12 mouse cellular contexts compared by ENCODE assay signal in genomic region chr14:120289528-120289927, GRCm38 (mm10). TPM values are rescaled to one million over a fixed set of nuclear protein-coding genes. Genes with fewer than 3 reads are reported as not detected.
A peak's percentile ranks its signal among the peaks of the same experiment; 100 is the strongest.
DNase-seq lines count a peak whose midpoint lies in the region; ATAC-seq and TF ChIP-seq lines count a peak whose summit lies in the region.
"Had no signal": no experiment of that assay in that cellular context is flagged by ENCODE, and none has a peak within 500 bp of the region (broad histone marks: within the 10 kb centered on the region; RNA-seq: fewer than 3 reads in every experiment).

No protein-coding gene starts in this region.

- no peak for DNase-seq in heart, embryonic 10.5 days (ENCODE audit: low spot score)
- DNase-seq in heart, postnatal 36 days, result no peak
- peak; percentile 13 for DNase-seq in lung, adult 2 months
- no peak for DNase-seq in lung, postnatal 36 days
- DNase-seq in embryonic facial prominence, embryonic 11.5 days (ENCODE audit: low spot score), result no peak
- no peak for DNase-seq in embryo, embryonic 9.5 days (ENCODE audit: extremely low spot score)
- DNase-seq: gastrocnemius, postnatal 14 days; thymus, postnatal 14 days had no signal

- no peak for TF ChIP-seq POLR2A in lung, adult 2 months (IDR thresholded peaks at IDR 0.05; ENCODE audit: borderline replicate concordance, extremely low read depth, low read depth, low read length)

- H3K4me1 ChIP-seq in heart, embryonic 10.5 days, result peaks cover 87% of the 10 kb centered on the region
- H3K4me1 ChIP-seq in lung, adult 2 months (ENCODE audit: control insufficient read depth, insufficient read depth, low read length), result peaks cover 48% of the 10 kb centered on the region
- H3K4me1 ChIP-seq in embryonic facial prominence, embryonic 11.5 days (ENCODE audit: control insufficient read depth, insufficient read depth, low read length), result peaks cover 13% of the 10 kb centered on the region
- H3K4me1 ChIP-seq in limb, embryonic 15.5 days, result peaks cover 80% of the 10 kb centered on the region
- H3K4me1 ChIP-seq in hindbrain, embryonic 16.5 days (ENCODE audit: control insufficient read depth, insufficient read depth, low read depth, low read length), result no peaks in the 10 kb centered on the region; the same call in 1 of the 2 replicates

- H3K27ac ChIP-seq in heart, embryonic 10.5 days, result peak overlapping the region; percentile 84
- H3K27ac ChIP-seq in embryonic facial prominence, embryonic 11.5 days (replicated peaks; ENCODE audit: low read depth, low read length), result 0 out of 2 replicates have a peak overlapping the region, but pooled peaks have one; percentile 38
- peak overlapping the region; percentile 87 for H3K27ac ChIP-seq in limb, embryonic 15.5 days
- no peak overlapping the region for H3K27ac ChIP-seq in hindbrain, embryonic 16.5 days (ENCODE audit: low read depth, low read length)
- H3K27ac ChIP-seq: neural tube, embryonic 12.5 days had no signal

- no peak overlapping the region for H3K4me2 ChIP-seq in embryonic facial prominence, embryonic 11.5 days (ENCODE audit: low read depth, low read length)
- H3K4me2 ChIP-seq in limb, embryonic 15.5 days, result peak overlapping the region; percentile 17; the same call in 1 of the 2 replicates
- no peak overlapping the region for H3K4me2 ChIP-seq in hindbrain, embryonic 16.5 days (ENCODE audit: low read length)
- H3K4me2 ChIP-seq: neural tube, embryonic 12.5 days had no signal

- H3K27me3 ChIP-seq in heart, embryonic 10.5 days (ENCODE audit: insufficient read depth, poor library complexity, severe bottlenecking), result no peaks in the 10 kb centered on the region
- H3K27me3 ChIP-seq in embryonic facial prominence, embryonic 11.5 days (ENCODE audit: control insufficient read depth, insufficient read depth, low read length), result no peaks in the 10 kb centered on the region
- no peaks in the 10 kb centered on the region for H3K27me3 ChIP-seq in limb, embryonic 15.5 days
- H3K27me3 ChIP-seq in hindbrain, embryonic 16.5 days (replicated peaks; ENCODE audit: control insufficient read depth, insufficient read depth, low read length), result no peaks in the 10 kb centered on the region
- H3K27me3 ChIP-seq: CH12.LX; neural tube, embryonic 12.5 days had no signal

- H3K9ac ChIP-seq in embryonic facial prominence, embryonic 11.5 days (replicated peaks; ENCODE audit: low read length), result no peak overlapping the region
- H3K9ac ChIP-seq in limb, embryonic 15.5 days, result no peak overlapping the region
- H3K9ac ChIP-seq in hindbrain, embryonic 16.5 days (ENCODE audit: low read depth, low read length), result no peak overlapping the region
- H3K9ac ChIP-seq: neural tube, embryonic 12.5 days had no signal

- ATAC-seq in embryonic facial prominence, embryonic 11.5 days (replicated peaks; ENCODE audit: insufficient number of reproducible peaks, low FRiP score, low TSS enrichment, low read depth), result no peak
- ATAC-seq in limb, embryonic 15.5 days (ENCODE audit: insufficient number of reproducible peaks, low FRiP score, low TSS enrichment, low read depth), result no peak
- no peak for ATAC-seq in hindbrain, embryonic 16.5 days

- peaks cover 25% of the 10 kb centered on the region; the same call in 1 of the 2 replicates for H3K36me3 ChIP-seq in heart, embryonic 10.5 days
- H3K36me3 ChIP-seq in embryonic facial prominence, embryonic 11.5 days (replicated peaks; ENCODE audit: control insufficient read depth, insufficient read depth, low read depth, low read length), result no peaks in the 10 kb centered on the region
- H3K36me3 ChIP-seq in limb, embryonic 15.5 days, result peaks cover 12% of the 10 kb centered on the region
- H3K36me3 ChIP-seq in hindbrain, embryonic 16.5 days (ENCODE audit: control insufficient read depth, insufficient read depth, low read length), result no peaks in the 10 kb centered on the region
- H3K36me3 ChIP-seq: neural tube, embryonic 12.5 days had no signal

- TF ChIP-seq CTCF in lung, adult 2 months (IDR thresholded peaks at IDR 0.05; ENCODE audit: insufficient read depth, low read length), result no peak

- 52% methylated on average over 7 of the region's 7 CpGs for WGBS in heart, embryonic 10.5 days
- 47% methylated on average over 7 of the region's 7 CpGs for WGBS in lung, adult 2 months
- 72% methylated on average over 7 of the region's 7 CpGs for WGBS in embryonic facial prominence, embryonic 11.5 days
- WGBS in limb, embryonic 15.5 days, result 39% methylated on average over 7 of the region's 7 CpGs
- 90% methylated on average over 7 of the region's 7 CpGs for WGBS in hindbrain, embryonic 16.5 days

- no peak overlapping the region for H3K4me3 ChIP-seq in heart, embryonic 10.5 days
- no peak overlapping the region for H3K4me3 ChIP-seq in lung, adult 2 months (replicated peaks; ENCODE audit: extremely low read depth, low read depth, low read length)
- no peak overlapping the region for H3K4me3 ChIP-seq in embryonic facial prominence, embryonic 11.5 days (ENCODE audit: low read depth, low read length)
- no peak overlapping the region for H3K4me3 ChIP-seq in limb, embryonic 15.5 days
- no peak overlapping the region for H3K4me3 ChIP-seq in hindbrain, embryonic 16.5 days (ENCODE audit: low read length)
- H3K4me3 ChIP-seq: neural tube, embryonic 12.5 days had no signal

- intact Hi-C loops in heart, postnatal 36 days (cut with DNase I), result no loop called here

- H3K9me3 ChIP-seq in heart, embryonic 10.5 days, result no peaks in the 10 kb centered on the region
- H3K9me3 ChIP-seq in embryonic facial prominence, embryonic 11.5 days (replicated peaks; ENCODE audit: control insufficient read depth, low read length), result no peaks in the 10 kb centered on the region
- no peaks in the 10 kb centered on the region for H3K9me3 ChIP-seq in limb, embryonic 15.5 days
- H3K9me3 ChIP-seq in hindbrain, embryonic 16.5 days (ENCODE audit: control insufficient read depth, low read length), result no peaks in the 10 kb centered on the region
- H3K9me3 ChIP-seq: neural tube, embryonic 12.5 days had no signal

RNA-seq across cellular contexts. Expression of gene Mbnl2, which starts 14.1 kb away (rescaled TPM):
- polyA plus RNA-seq in heart, embryonic 10.5 days (2016; fragmentation: Nextera tagmentation; extraction: Ambion mirVana), result 71.5 and 91.4 TPM in 2 replicates
- 100 to 1,000 TPM; 248 to 254 TPM for total RNA-seq in heart, postnatal 36 days (2021)
- polyA plus RNA-seq in lung, adult 2 months (2012; rRNA removed), result 121 and 130 TPM in 2 replicates
- 74.3 and 76.0 TPM in 2 replicates for polyA plus RNA-seq in embryonic facial prominence, embryonic 11.5 days (2014; fragmentation: Nextera tagmentation; extraction: Ambion mirVana)
- polyA plus RNA-seq in limb, embryonic 15.5 days (2015; fragmentation: Nextera tagmentation; extraction: Ambion mirVana), result 163 and 180 TPM in 2 replicates
- 25.4 and 29.1 TPM in 2 replicates for polyA plus RNA-seq in hindbrain, embryonic 16.5 days (2015; fragmentation: Nextera tagmentation; extraction: Ambion mirVana)
